In genomic region chr17:80899513-80900199, GRCm38 (mm10) we compare ENCODE assay signal across 9 mouse cellular contexts. TPM values are rescaled to one million over a fixed set of nuclear protein-coding genes. Genes with fewer than 3 reads are reported as not detected.
A peak's percentile ranks its signal among the peaks of the same experiment; 100 is the strongest.
DNase-seq lines count a peak whose midpoint lies in the region; ATAC-seq lines count a peak whose summit lies in the region.
"Had no signal": no experiment of that assay in that cellular context is flagged by ENCODE, and none has a peak within 500 bp of the region (broad histone marks: within the 10 kb centered on the region; RNA-seq: fewer than 3 reads in every experiment).

No protein-coding gene starts in this region.

- H3K4me3 ChIP-seq in heart, embryonic 16.5 days (ENCODE audit: low read length) = no peak overlapping the region
- no peak overlapping the region for H3K4me3 ChIP-seq in neural tube, embryonic 15.5 days (replicated peaks)

- no peak for ATAC-seq in heart, embryonic 16.5 days (replicated peaks; ENCODE audit: extremely low read depth, insufficient read depth, low FRiP score)
- peak; percentile 73 for ATAC-seq in neural tube, embryonic 15.5 days (ENCODE audit: low FRiP score)
- no peak for ATAC-seq in erythroid progenitor cell, adult 5-6 weeks (replicated peaks; ENCODE audit: low FRiP score, poor library complexity, severe bottlenecking)

- H3K9me3 ChIP-seq in heart, embryonic 16.5 days (replicated peaks; ENCODE audit: control insufficient read depth, low read length) = no peaks in the 10 kb centered on the region
- no peaks in the 10 kb centered on the region for H3K9me3 ChIP-seq in neural tube, embryonic 15.5 days (replicated peaks)

- H3K27me3 ChIP-seq in heart, embryonic 16.5 days (ENCODE audit: control insufficient read depth, insufficient read depth, low read length) = no peaks in the 10 kb centered on the region
- no peaks in the 10 kb centered on the region for H3K27me3 ChIP-seq in neural tube, embryonic 15.5 days (replicated peaks)

- H3K9ac ChIP-seq in heart, embryonic 16.5 days (ENCODE audit: low read length) = no peak overlapping the region
- no peak overlapping the region for H3K9ac ChIP-seq in neural tube, embryonic 15.5 days (replicated peaks)

- H3K4me1 ChIP-seq in heart, embryonic 16.5 days (ENCODE audit: control insufficient read depth, insufficient read depth, low read length) = peaks cover 8% of the 10 kb centered on the region; the same call in 1 of the 2 replicates
- peaks cover 17% of the 10 kb centered on the region for H3K4me1 ChIP-seq in neural tube, embryonic 15.5 days

- peak; percentile 38 for DNase-seq in embryo, embryonic 11.5 days (ENCODE audit: low read depth, low spot score)
- DNase-seq in embryo, embryonic 9.5 days (ENCODE audit: extremely low spot score) = no peak
- DNase-seq in adrenal gland, adult (ENCODE audit: inconsistent age in 2 of 2, low spot score in 1 of 2) = peak; percentile 64 to 89
- DNase-seq in kidney, postnatal 36 days = peak; percentile 65 to 82
- no peak for DNase-seq in embryo, embryonic 10.5 days (ENCODE audit: low spot score)

- no peak overlapping the region for H3K27ac ChIP-seq in heart, embryonic 16.5 days (ENCODE audit: low read length)
- H3K27ac ChIP-seq in neural tube, embryonic 15.5 days (replicated peaks) = peak overlapping the region; percentile 4

- H3K36me3 ChIP-seq in heart, embryonic 16.5 days (ENCODE audit: control insufficient read depth, insufficient read depth) = no peaks in the 10 kb centered on the region
- H3K36me3 ChIP-seq in neural tube, embryonic 15.5 days = no peaks in the 10 kb centered on the region

- 0 out of 2 replicates have a peak overlapping the region, but pooled peaks have one; percentile 14 for H3K4me2 ChIP-seq in heart, embryonic 16.5 days (ENCODE audit: low read depth, low read length)
- H3K4me2 ChIP-seq in neural tube, embryonic 15.5 days = 0 out of 2 replicates have a peak overlapping the region, but pooled peaks have one; percentile 0

- 54% methylated on average over 9 of the region's 9 CpGs for WGBS in heart, embryonic 16.5 days
- 32% methylated on average over 9 of the region's 9 CpGs for WGBS in neural tube, embryonic 15.5 days

RNA-seq across cellular contexts. Expression of gene Tmem178, which starts 44.8 kb away (rescaled TPM):
- polyA plus RNA-seq in heart, embryonic 16.5 days (2015; fragmentation: Nextera tagmentation; extraction: Ambion mirVana) = 4.0 and 5.1 TPM in 2 replicates
- 27.7 and 37.0 TPM in 2 replicates for polyA plus RNA-seq in neural tube, embryonic 15.5 days (2015; fragmentation: Nextera tagmentation; extraction: Ambion mirVana)
- not detected in 2 replicates for total RNA-seq in erythroid progenitor cell, adult 5-6 weeks (2015; ENCODE audit: low replicate concordance)
- not detected in 2 replicates for total RNA-seq in erythroid progenitor cell, adult 5-6 weeks (2017; ENCODE audit: low replicate concordance)
- polyA plus RNA-seq: C2C12 had no signal

Comparison
In these comparisons a context has a peak if more than half of its experiments do, and no peak if none do; other contexts are left out.
1. DNase-seq: peak in embryo, embryonic 11.5 days (single experiment), adrenal gland, adult (2 of 2) and kidney, postnatal 36 days (2 of 2); none in embryo, embryonic 9.5 days (single experiment) and embryo, embryonic 10.5 days (single experiment).